Mouse (Mus musculus) embryonic facial prominence, embryonic 14.5 days (tissue): ENCODE measurements around the gene Cog4. TPM values are rescaled to one million over a fixed set of nuclear protein-coding genes. Genes with fewer than 3 reads are reported as not detected.

Experiments used
- ATAC-seq: fragments of 200-750 bp; cut with Nextera tagmentation; 2 replicates; pipeline ENCODE4 v1.8.0; 2017; ENCODE audit warnings: low read depth, moderate number of reproducible peaks, moderate TSS enrichment
- DNase-seq: peaks from one replicate; pipeline ENCODE4 v3.0.0-alpha.2; 2015; ENCODE audit warnings: low spot score
- H3K27ac ChIP-seq: fragments of 300-500 bp; sonication (generic); replicated peaks from 2 replicates; pipeline ENCODE4 v1.5.1; 2014; ENCODE audit warnings: low read depth, mild to moderate bottlenecking, low read length, moderate library complexity
- H3K27me3 ChIP-seq: fragments of 300-500 bp; sonication (generic); replicated peaks from 2 replicates; pipeline ENCODE4 v1.6.1; 2014; ENCODE audit warnings: low read length; ENCODE audit not compliant: control insufficient read depth, insufficient read depth
- H3K36me3 ChIP-seq: fragments of 300-500 bp; sonication (generic); 2 replicates; pipeline ENCODE4 v1.6.1; 2014; ENCODE audit warnings: low read length, mixed read lengths; ENCODE audit not compliant: control insufficient read depth, insufficient read depth
- H3K4me1 ChIP-seq: fragments of 300-500 bp; sonication (generic); 2 replicates; pipeline ENCODE4 v1.6.1; 2014; ENCODE audit warnings: antibody characterized with exemption, low read length; ENCODE audit not compliant: control insufficient read depth, insufficient read depth
- H3K4me2 ChIP-seq: fragments of 300-500 bp; sonication (generic); 2 replicates; pipeline ENCODE4 v1.6.1; 2014; ENCODE audit warnings: low read depth, mild to moderate bottlenecking, low read length, moderate library complexity, mixed read lengths
- H3K4me3 ChIP-seq: fragments of 300-500 bp; sonication (generic); 2 replicates; pipeline ENCODE4 v1.5.1; 2014; ENCODE audit warnings: low read depth, mild to moderate bottlenecking, low read length
- H3K9ac ChIP-seq: fragments of 300-500 bp; sonication (generic); 2 replicates; pipeline ENCODE4 v1.6.1; 2014; ENCODE audit warnings: low read depth, mild to moderate bottlenecking, low read length, moderate library complexity, mixed read lengths
- H3K9me3 ChIP-seq: fragments of 300-500 bp; sonication (generic); 2 replicates; pipeline ENCODE4 v1.6.1; 2016; ENCODE audit warnings: low read length; ENCODE audit not compliant: control insufficient read depth
- WGBS: fragments of 180-500 bp; shearing (Covaris S2); extraction: QIAGEN DNeasy Blood & Tissue Kit; methylation state at CpG from one replicate; pipeline ENCODE4 v1.1.7; 2014; 5-methylcytosine and 5-hydroxymethylcytosine counted together
- polyA plus RNA-seq: library from polyadenylated mRNA; unstranded; fragments of >200 nt; fragmentation: Nextera tagmentation; extraction: Ambion mirVana; gene quantifications from 2 replicates; pipeline ENCODE4 v1.2.1, GENCODE M21; 2014

Gene Cog4
- polyA plus RNA-seq, 1 experiment from 2014 or later, result 69.8 TPM

GRCm38 (mm10) chr8:110889904-110890470 is 43.6 kb downstream of the Cog4 start:
- WGBS, result 56% methylated on average over 12 of the region's 12 CpGs
- H3K27ac ChIP-seq, result peak overlapping the region; percentile 33; the same call in 1 of the 2 replicates
- H3K4me1 ChIP-seq, result no peaks in the 10 kb centered on the region
- H3K9ac ChIP-seq, result no peak overlapping the region
- H3K36me3 ChIP-seq, result peaks cover 54% of the 10 kb centered on the region; the same call in 1 of the 2 replicates
- H3K27me3 ChIP-seq, result no peaks in the 10 kb centered on the region
- peak; percentile 18 for DNase-seq
- H3K4me2 ChIP-seq, result no peak overlapping the region
- no peak overlapping the region for H3K4me3 ChIP-seq
- ATAC-seq, result peak; percentile 38; the same call in 1 of the 2 replicates
- H3K9me3 ChIP-seq, result no peaks in the 10 kb centered on the region

GRCm38 (mm10) chr8:110892040-110892439 is 45.6 kb downstream of the Cog4 start:
- H3K9me3 ChIP-seq, result no peaks in the 10 kb centered on the region
- H3K36me3 ChIP-seq, result peaks cover 43% of the 10 kb centered on the region; the same call in 1 of the 2 replicates
- no peak overlapping the region for H3K4me2 ChIP-seq
- H3K27ac ChIP-seq, result no peak overlapping the region
- H3K9ac ChIP-seq, result no peak overlapping the region
- DNase-seq, result no peak
- WGBS, result 89% methylated on average over 7 of the region's 7 CpGs
- no peaks in the 10 kb centered on the region for H3K4me1 ChIP-seq
- no peaks in the 10 kb centered on the region for H3K27me3 ChIP-seq
- no peak overlapping the region for H3K4me3 ChIP-seq
- ATAC-seq, result no peak

- H3K4me1 ChIP-seq, result no peaks in the 10 kb centered on the region
- H3K27ac ChIP-seq, result no peak overlapping the region
- DNase-seq (no peak), ATAC-seq (no peak)
- no peaks in the 10 kb centered on the region for H3K9me3 ChIP-seq
- no peak overlapping the region for H3K4me3 ChIP-seq
- H3K4me2 ChIP-seq, result no peak overlapping the region
- 96% methylated on average over 1 of the region's 2 CpGs for WGBS
- H3K27me3 ChIP-seq, result no peaks in the 10 kb centered on the region
- peaks cover 34% of the 10 kb centered on the region for H3K36me3 ChIP-seq
- no peak overlapping the region for H3K9ac ChIP-seq
These were observed 46.5 kb downstream of the Cog4 start for GRCm38 (mm10) chr8:110892913-110893312.

- 82% methylated on average over 10 of the region's 10 CpGs for WGBS
- Histone ChIP-seq H3K27me3 (no peaks in the 10 kb centered on the region), H3K9ac (no peak overlapping the region), H3K27ac (no peak overlapping the region), H3K4me2 (no peak overlapping the region), H3K36me3 (peaks cover 32% of the 10 kb centered on the region), H3K9me3 (no peaks in the 10 kb centered on the region), H3K4me1 (no peaks in the 10 kb centered on the region), H3K4me3 (no peak overlapping the region)
- no peak for DNase-seq
- no peak for ATAC-seq
These were observed 48.5 kb downstream of the Cog4 start for GRCm38 (mm10) chr8:110894851-110895250.

GRCm38 (mm10) chr8:110895254-110895653 is 48.9 kb downstream of the Cog4 start:
- Histone ChIP-seq H3K9ac (no peak overlapping the region), H3K4me3 (no peak overlapping the region), H3K36me3 (peaks cover 30% of the 10 kb centered on the region), H3K9me3 (no peaks in the 10 kb centered on the region), H3K4me2 (no peak overlapping the region), H3K27ac (no peak overlapping the region), H3K4me1 (no peaks in the 10 kb centered on the region), H3K27me3 (no peaks in the 10 kb centered on the region)
- ATAC-seq (no peak), DNase-seq (no peak)
- WGBS, result 83% methylated on average over 8 of the region's 9 CpGs

GRCm38 (mm10) chr8:110895812-110896211 is 49.4 kb downstream of the Cog4 start:
- no peak for DNase-seq
- no peaks in the 10 kb centered on the region for H3K9me3 ChIP-seq
- peaks cover 28% of the 10 kb centered on the region for H3K36me3 ChIP-seq
- 96% methylated on average over 13 of the region's 13 CpGs for WGBS
- ATAC-seq, result no peak
- no peak overlapping the region for H3K9ac ChIP-seq
- H3K4me3 ChIP-seq, result no peak overlapping the region
- no peak overlapping the region for H3K4me2 ChIP-seq
- no peaks in the 10 kb centered on the region for H3K4me1 ChIP-seq
- H3K27ac ChIP-seq, result no peak overlapping the region
- no peaks in the 10 kb centered on the region for H3K27me3 ChIP-seq

- no peaks in the 10 kb centered on the region for H3K9me3 ChIP-seq
- ATAC-seq (no peak), DNase-seq (no peak)
- 95% methylated on average over 6 of the region's 6 CpGs for WGBS
- H3K4me3 ChIP-seq, result no peak overlapping the region
- H3K27ac ChIP-seq, result no peak overlapping the region
- no peak overlapping the region for H3K4me2 ChIP-seq
- H3K36me3 ChIP-seq, result peaks cover 17% of the 10 kb centered on the region
- 0 out of 2 replicates have a peak, but pooled peaks cover 3% of the 10 kb centered on the region for H3K4me1 ChIP-seq
- H3K27me3 ChIP-seq, result no peaks in the 10 kb centered on the region
- H3K9ac ChIP-seq, result no peak overlapping the region
These were observed 51.1 kb downstream of the Cog4 start for GRCm38 (mm10) chr8:110897495-110897894.

GRCm38 (mm10) chr8:110901056-110901455 is 54.7 kb downstream of the Cog4 start:
- H3K27ac ChIP-seq, result no peak overlapping the region
- WGBS, result 72% methylated on average over 3 of the region's 3 CpGs
- peaks cover 5% of the 10 kb centered on the region for H3K36me3 ChIP-seq
- no peak overlapping the region for H3K4me2 ChIP-seq
- DNase-seq (no peak), ATAC-seq (no peak)
- no peaks in the 10 kb centered on the region for H3K9me3 ChIP-seq
- H3K4me1 ChIP-seq, result 0 out of 2 replicates have a peak, but pooled peaks cover 3% of the 10 kb centered on the region
- no peak overlapping the region for H3K9ac ChIP-seq
- H3K4me3 ChIP-seq, result no peak overlapping the region
- no peaks in the 10 kb centered on the region for H3K27me3 ChIP-seq
